Mouse (Mus musculus) thymus, adult 2 months (tissue): ENCODE results near the gene Rfx4. TPM values are rescaled to one million over a fixed set of nuclear protein-coding genes. Genes with fewer than 3 reads are reported as not detected.

Experiments
- DNase-seq: peaks from one replicate; pipeline ENCODE4 v3.0.0; 2021
- H3K27ac ChIP-seq: fragments of 200-500 bp; 2 replicates; pipeline ENCODE4 v1.5.1; 2012; ENCODE audit warnings: low read length, control low read depth; ENCODE audit not compliant: control insufficient read depth, insufficient read depth
- H3K27me3 ChIP-seq: fragments of 200-500 bp; 2 replicates; pipeline ENCODE4 v1.6.1; 2012; ENCODE audit warnings: mild to moderate bottlenecking, low read length, moderate library complexity, mixed read lengths; ENCODE audit not compliant: control insufficient read depth, insufficient read depth
- H3K36me3 ChIP-seq: fragments of 200-500 bp; 2 replicates; pipeline ENCODE4 v1.6.1; 2012; ENCODE audit warnings: mild to moderate bottlenecking, low read length, moderate library complexity; ENCODE audit not compliant: control insufficient read depth, insufficient read depth
- H3K4me1 ChIP-seq: fragments of 200-500 bp; replicated peaks from 2 replicates; pipeline ENCODE4 v1.6.1; 2012; ENCODE audit warnings: low read length; ENCODE audit not compliant: control insufficient read depth, insufficient read depth
- H3K4me3 ChIP-seq: fragments of 200-500 bp; 2 replicates; pipeline ENCODE4 v1.5.1; 2012; ENCODE audit warnings: mild to moderate bottlenecking, low read length, control low read depth, moderate library complexity; ENCODE audit not compliant: control insufficient read depth, insufficient read depth
- CTCF ChIP-seq: fragments of 200-500 bp; IDR thresholded peaks from 2 replicates; pipeline ENCODE4 v1.5.1; 2012; ENCODE audit warnings: mild to moderate bottlenecking, control low read depth, low read length, moderate library complexity, borderline replicate concordance; ENCODE audit not compliant: control insufficient read depth, poor library complexity, insufficient read depth; ENCODE audit errors: extremely low read depth
- POLR2A ChIP-seq: fragments of 200-500 bp; IDR thresholded peaks from 2 replicates; pipeline ENCODE4 v1.6.1; 2012; ENCODE audit warnings: mild to moderate bottlenecking, low read length, control low read depth, moderate library complexity; ENCODE audit not compliant: control insufficient read depth, poor library complexity, insufficient read depth; ENCODE audit errors: extremely low read depth
- WGBS: fragments of 180-500 bp; shearing (Covaris S2); methylation state at CpG from one replicate; pipeline ENCODE4 v1.1.7; 2018; 5-methylcytosine and 5-hydroxymethylcytosine counted together
- polyA plus RNA-seq: library from polyadenylated mRNA; depleted of rRNA; stranded (reverse); fragments of >200 nt; gene quantifications from 2 replicates; pipeline ENCODE4 v1.2.3, GENCODE M21; 2012

Rfx4 gene
- polyA plus RNA-seq, 1 experiment: 0.12 TPM

DNA sequence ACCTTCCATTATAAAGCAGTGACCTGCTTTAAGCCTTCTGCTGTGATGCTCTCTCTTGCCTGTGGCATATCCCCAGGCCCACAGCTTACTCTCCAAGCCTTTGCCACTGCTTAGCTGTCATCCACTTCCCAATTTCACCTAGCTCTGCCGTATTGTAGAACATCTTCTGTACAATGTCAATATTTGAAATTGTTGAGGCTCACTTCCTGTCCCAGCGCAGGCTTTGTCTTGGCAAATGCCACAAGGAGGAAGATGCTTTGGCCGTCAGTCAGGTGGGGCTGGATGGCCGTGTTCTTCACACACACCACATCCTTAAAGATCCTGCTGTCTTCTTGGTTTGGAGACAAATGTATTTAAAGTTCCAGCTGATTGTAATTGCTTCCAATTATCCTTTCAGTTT is 29.5 kb downstream of the Rfx4 start:
- no peaks in the 10 kb centered on the region for H3K27me3 ChIP-seq
- H3K4me1 ChIP-seq: peaks cover 2% of the 10 kb centered on the region; the same call in 1 of the 2 replicates
- H3K36me3 ChIP-seq: no peaks in the 10 kb centered on the region
- H3K4me3 ChIP-seq: no peak overlapping the region
- no peak for DNase-seq
- TF ChIP-seq CTCF (no peak), POLR2A (no peak)
- 10% methylated on average over 4 of the region's 4 CpGs for WGBS
- H3K27ac ChIP-seq: no peak overlapping the region

DNA sequence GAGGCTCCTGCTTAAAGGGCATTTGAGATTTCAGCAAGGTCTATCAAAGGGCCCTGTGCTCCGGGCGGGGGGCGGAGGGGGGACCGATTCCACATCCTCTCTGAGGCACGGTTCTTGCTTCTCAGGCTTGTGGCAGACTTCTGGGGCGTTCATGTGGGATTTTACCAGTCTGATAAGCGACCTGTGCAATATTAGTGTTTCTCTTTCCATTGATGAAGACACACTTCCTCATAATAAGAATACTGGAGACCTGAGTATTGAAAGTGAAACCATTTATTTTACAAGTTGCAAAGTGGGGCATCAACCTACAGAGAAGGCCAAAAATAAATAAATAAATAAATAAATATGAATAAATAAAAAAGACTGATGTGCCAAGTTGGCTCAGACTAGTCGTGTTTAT is 34.5 kb downstream of the Rfx4 start:
- no peak overlapping the region for H3K27ac ChIP-seq
- no peaks in the 10 kb centered on the region for H3K27me3 ChIP-seq
- TF ChIP-seq CTCF (no peak), POLR2A (no peak)
- no peak overlapping the region for H3K4me3 ChIP-seq
- WGBS: 26% methylated on average over 8 of the region's 8 CpGs
- peaks cover 5% of the 10 kb centered on the region; the same call in 1 of the 2 replicates for H3K4me1 ChIP-seq
- H3K36me3 ChIP-seq: no peaks in the 10 kb centered on the region
- DNase-seq: no peak

DNA sequence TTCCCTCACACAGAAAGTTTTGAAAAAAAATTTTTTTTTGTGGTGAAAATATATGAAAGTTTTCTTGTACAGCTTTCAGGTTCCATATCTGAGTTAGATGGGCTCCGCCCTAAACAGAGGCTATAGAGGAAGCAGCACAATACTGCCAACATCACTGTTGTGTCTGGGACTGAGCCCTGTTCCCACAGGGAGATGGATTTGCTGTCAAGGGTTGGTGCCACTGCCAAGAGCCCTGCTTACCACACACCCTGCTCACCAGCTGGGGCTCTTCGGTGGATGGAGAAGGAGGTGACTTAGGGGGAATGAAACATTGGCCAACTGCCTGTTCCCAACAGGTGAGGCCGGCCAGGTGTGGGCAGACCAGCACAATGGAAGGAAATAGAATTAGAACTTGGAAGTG is 35.3 kb downstream of the Rfx4 start:
- no peak for DNase-seq
- Histone ChIP-seq H3K4me1 (peaks cover 5% of the 10 kb centered on the region; the same call in 1 of the 2 replicates), H3K36me3 (no peaks in the 10 kb centered on the region), H3K4me3 (no peak overlapping the region), H3K27ac (no peak overlapping the region), H3K27me3 (no peaks in the 10 kb centered on the region)
- no peak for TF ChIP-seq CTCF
- TF ChIP-seq POLR2A: no peak
- WGBS: 92% methylated on average over 3 of the region's 3 CpGs

DNA sequence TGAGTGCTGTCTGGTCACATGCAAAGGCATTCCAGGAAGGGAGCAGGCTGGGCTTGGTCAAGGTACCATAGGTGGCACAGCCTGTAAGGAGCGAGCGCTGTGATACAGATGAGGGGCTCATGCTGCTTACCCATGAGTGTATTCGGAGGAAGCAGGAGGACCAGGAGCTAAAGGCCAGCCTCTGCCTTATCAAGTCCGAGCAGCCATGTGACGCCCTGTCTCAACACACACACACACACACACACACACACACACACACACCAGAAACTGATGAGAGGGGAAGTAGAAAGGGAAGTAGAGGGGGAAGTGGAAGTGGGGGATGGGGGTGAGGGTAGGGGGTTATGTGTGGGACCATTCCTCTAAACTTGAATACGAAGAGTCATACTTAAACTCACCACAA is 45.7 kb downstream of the Rfx4 start:
- WGBS: 51% methylated on average over 6 of the region's 6 CpGs
- H3K27ac ChIP-seq: no peak overlapping the region
- no peak overlapping the region for H3K4me3 ChIP-seq
- H3K27me3 ChIP-seq: no peaks in the 10 kb centered on the region
- H3K36me3 ChIP-seq: no peaks in the 10 kb centered on the region
- no peaks in the 10 kb centered on the region for H3K4me1 ChIP-seq
- no peak for DNase-seq
- TF ChIP-seq CTCF (no peak), POLR2A (no peak)

DNA sequence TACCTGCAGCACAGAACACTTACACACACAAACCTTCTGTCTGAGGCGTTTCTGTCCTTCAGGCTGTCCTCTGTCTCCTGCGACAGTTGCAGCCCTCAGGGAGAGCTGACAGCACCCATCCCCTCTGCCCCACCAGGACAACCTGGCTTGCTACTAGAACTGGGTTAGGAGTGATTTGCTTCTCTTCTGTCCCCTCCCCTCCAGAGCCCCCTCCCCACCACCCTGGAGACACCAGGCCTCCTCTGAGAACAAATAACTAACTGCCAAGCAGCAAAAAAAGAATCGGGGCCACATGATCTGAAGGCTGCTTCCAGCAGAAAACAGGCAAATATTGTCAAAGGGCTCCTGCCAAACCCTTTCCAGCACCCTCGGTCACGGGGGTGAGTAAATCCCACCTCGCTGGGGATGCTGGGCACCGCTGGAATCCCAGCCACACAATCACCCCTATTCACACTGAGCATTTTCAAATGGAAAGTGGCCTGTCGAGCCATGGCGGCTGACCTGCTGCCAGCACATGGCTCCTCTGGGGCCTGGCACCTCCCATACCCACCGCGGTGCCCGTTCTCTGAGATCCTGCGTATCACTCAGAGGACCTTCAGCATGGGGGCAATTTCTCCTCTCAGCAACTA is 47.5 kb downstream of the Rfx4 start:
- DNase-seq: no peak
- Histone ChIP-seq H3K27ac (no peak overlapping the region), H3K4me3 (no peak overlapping the region), H3K36me3 (no peaks in the 10 kb centered on the region), H3K27me3 (no peaks in the 10 kb centered on the region), H3K4me1 (no peaks in the 10 kb centered on the region)
- TF ChIP-seq CTCF (no peak), POLR2A (no peak)
- WGBS: 89% methylated on average over 13 of the region's 13 CpGs

GRCm38 (mm10) chr10:84805576-84805975 is 49.7 kb downstream of the Rfx4 start:
- Histone ChIP-seq H3K4me3 (no peak overlapping the region), H3K27me3 (no peaks in the 10 kb centered on the region), H3K27ac (no peak overlapping the region), H3K36me3 (no peaks in the 10 kb centered on the region), H3K4me1 (no peaks in the 10 kb centered on the region)
- 62% methylated on average over 3 of the region's 3 CpGs for WGBS
- no peak for DNase-seq
- no peak for TF ChIP-seq POLR2A
- no peak for TF ChIP-seq CTCF

DNA sequence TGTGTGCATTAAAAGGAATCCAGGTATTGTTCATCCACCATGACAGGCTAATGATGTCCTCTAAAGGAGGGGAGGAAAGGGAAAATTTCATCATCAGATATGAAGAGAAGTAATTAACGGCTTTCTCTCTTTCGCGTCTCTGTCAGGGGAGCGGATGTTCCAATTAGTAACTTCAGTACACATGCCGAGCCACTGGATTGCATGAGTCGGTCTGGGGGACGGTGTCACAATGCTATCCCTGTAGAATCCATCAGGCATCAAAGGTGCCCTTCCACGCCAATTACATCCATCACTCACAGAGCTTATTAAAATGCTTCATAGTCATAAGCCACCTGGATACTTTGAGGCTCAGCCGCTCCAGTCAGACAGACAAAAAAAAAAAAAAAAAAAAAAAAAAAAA is 51.3 kb downstream of the Rfx4 start:
- no peak for DNase-seq
- Histone ChIP-seq H3K4me1 (no peaks in the 10 kb centered on the region), H3K36me3 (no peaks in the 10 kb centered on the region), H3K4me3 (no peak overlapping the region), H3K27me3 (no peaks in the 10 kb centered on the region), H3K27ac (no peak overlapping the region)
- TF ChIP-seq CTCF (no peak), POLR2A (no peak)
- 96% methylated on average over 9 of the region's 9 CpGs for WGBS
